Mouse (Mus musculus) mature B cell (primary cell): ENCODE results near the gene Slc2a8.

Experiments
- in situ Hi-C: fragments of 300-500 bp; cut with MboI; formaldehyde crosslinking; loops from 2 replicates; pipeline ENCODE4 v1.14.3; 2019

The Slc2a8 gene

GRCm38 (mm10) chr2:32928947-32929829 is 52.7 kb downstream of the Slc2a8 start:
- in situ Hi-C loops, result no loop called here

GRCm38 (mm10) chr2:32928235-32928946 is 53.5 kb downstream of the Slc2a8 start:
- in situ Hi-C loops, result no loop called here

- in situ Hi-C loops, result no loop called here
Measured at GRCm38 (mm10) chr2:32927624-32928234, 54.2 kb downstream of the Slc2a8 start.

DNA sequence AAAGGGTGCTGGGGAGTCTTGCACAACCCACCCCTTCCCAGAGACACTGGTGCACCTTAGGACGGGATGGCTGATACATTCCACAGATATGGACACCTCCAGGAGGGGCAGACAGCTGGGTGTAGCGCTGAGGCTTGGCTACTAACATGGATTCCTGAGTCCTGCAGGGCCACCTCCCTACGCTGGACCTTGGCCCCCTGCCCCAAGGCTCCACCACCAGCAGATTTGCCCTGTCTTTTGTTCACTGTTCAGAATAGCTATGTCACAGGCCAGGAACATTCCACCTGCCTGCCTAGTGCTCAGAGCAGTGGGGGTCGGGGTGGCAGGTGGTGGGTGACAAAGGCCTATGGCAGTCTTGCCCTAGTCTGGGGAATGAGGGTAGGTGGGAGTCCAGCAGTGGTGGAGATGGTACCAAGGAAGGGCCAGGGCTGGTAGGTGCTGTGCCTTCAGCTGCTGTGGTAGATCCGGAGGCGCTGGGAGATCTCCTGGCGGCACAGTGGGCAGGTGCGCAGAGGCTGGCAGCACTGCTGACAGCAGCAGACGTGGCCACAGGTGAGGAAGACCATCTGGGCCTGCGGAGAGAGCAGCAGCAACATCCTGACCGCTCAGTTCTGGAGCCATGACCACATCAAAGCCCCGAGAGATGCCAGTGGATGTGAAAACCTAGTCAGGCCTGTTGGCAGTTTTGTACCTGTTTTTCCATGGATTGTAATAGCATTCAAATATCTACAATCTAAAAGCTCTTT is 55.4 kb downstream of the Slc2a8 start:
- in situ Hi-C loops, result no loop called here

DNA sequence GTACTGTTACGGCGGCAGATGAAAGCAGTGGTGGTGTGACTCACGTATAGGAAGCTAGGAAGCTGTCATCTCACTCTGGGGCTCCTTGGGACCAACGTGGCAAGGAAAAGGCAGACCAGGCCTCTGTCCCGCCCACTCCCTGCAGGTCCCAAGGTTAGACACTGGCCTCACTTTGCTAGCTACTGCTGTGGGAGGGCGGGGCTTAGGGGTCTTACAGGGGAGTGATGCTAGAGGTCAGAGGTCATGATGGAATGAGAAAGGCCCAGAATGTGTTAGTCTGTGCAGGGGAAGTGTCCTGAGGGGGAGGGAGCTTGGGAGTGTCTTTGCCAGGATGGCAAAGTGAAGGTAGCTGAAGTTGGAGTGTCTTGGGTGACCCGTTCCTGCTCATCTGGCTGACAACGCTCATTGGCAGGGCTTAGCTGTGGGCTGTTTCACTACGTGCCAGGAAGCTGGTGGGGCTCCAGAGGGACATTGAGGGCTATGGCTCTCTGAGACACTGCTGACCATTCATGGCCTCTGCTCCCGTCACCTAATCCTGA is 57.5 kb downstream of the Slc2a8 start:
- in situ Hi-C loops, result no loop called here

DNA sequence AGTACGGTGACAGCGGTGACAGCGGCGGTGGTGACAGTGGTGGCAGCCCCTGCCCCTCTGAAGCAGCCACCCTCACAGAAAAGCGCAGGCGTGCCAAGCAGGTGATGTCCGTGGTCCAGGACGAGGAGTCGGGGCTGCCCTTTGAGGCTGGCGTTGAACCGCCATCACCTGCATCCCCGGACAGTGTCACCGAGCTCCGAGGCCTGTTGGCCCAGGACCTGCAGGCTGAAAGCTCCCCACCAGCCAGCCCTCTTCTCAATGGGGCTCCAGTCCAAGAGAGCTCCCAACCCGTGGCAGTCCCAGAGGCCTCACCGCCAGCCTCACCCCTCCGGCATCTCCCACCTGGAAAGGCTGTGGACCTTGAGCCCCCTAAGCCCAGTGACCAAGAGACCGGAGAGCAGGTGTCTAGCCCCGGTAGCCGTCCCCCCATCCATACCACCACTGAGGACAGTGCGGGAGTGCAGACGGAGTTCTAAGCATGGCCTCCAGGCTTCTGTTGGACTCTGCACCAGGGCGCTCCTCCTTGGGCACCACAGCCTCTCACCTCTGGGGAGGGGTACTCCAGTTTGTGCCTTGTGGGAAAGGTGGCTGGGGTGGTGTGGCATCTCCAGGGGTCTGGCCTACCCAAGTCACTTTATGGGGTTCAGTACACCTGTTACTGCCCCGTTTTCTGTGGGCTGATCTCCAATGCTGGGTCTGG is 58.2 kb downstream of the Slc2a8 start:
- in situ Hi-C loops, result no loop called here
